Mouse (Mus musculus): Measurements from ENCODE around the gene H1foo.

Gene H1foo

DNA sequence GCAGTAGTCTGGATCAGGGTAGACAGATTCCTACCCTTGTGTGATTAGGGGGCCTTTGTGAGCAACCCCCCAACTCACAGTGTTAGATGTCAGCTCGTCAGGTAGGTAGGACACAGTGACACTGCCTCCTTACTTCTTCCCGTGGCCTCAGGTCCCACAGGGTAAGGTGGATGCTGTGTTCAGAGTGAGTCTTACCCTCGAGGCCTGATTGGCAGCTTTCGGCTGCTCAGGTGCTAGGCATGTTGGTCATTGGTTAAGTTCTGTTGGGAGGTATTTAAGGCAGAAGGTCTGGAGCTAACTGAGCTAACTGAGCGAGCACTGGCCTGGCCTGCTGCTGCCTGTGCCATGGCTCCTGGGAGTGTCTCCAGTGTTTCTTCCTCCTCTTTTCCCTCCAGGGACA lies at the start of gene H1foo:
TSS of gene H1foo (plus strand) at position 301 of the 400 bp plus-strand sequence.
- DNase-seq (ENCODE audit: low spot score in 2 of 2), result no peak

DNA sequence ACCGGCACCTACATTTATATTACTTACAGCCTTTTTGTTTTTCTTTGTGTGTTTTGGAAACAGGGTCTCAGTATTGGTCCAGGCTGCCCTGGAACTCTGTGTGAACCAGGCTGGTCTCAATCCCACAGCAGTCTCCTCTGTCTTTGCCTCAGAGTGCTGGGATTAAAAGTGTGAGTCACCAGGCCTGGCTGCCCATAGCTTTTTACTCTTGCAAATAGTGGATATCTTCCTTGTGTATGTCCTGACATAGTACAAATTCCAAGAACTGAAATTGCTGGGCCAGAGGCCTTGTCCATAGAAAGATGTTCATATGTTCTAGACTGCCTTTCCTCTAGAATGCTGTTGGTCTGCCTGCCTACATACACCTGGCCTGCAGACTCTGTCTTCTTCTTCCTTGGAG lies 48.4 kb upstream of the H1foo start:
- DNase-seq (ENCODE audit: low spot score in 2 of 2), result no peak

DNA sequence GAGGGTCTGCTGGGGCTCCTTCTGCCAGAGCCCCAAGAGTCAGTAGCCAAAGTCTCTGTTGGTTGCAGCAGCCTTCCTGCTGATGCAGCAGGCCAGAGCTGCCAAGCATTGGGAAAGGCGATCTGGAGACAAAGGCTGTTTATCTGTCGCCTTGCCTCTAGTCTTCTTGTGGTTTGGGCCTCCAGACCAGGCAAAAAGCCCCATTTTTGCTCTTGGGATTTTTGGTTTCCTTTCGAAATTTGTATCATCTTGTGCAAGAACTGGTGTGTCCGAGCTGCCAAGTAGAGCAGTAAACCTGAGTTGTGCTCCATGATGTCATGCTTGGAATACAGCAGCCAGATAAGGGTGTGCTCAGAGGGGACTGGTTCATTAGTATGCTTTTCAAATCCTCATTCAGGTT lies 47.6 kb upstream of the H1foo start:
- no peak for DNase-seq (ENCODE audit: low spot score in 2 of 2)

DNA sequence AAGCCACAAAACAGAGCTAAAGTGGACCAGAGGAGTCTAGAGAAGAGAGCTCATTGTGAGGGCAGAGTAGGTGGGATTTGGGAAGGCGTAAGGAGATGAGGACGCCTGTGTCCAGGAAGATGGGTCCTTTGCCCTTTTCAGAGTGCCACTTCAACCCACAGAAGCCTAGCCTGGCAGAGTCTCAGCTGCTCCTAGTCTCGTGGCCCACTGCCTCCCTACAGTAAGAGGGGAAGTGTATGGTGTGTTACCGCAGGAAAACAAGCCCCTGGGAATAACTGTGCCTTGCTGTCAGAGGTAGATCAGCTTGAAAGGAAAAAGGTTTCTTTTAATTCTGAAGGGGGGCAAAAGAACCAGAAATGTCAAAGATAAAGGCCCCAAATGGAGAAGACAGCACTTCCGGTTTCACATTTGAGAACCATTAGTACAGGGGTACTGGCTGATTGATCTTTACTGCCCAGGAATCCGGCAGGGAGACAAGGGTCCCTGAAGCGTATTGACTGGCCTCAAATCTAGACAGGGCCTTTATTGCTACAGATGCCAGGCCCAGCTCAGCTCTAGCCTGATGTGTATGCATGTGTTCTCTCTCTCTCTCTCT lies 46.7 kb upstream of the H1foo start:
- DNase-seq (ENCODE audit: low spot score in 2 of 2), result no peak

GRCm38 (mm10) chr6:115901062-115901461 lies 43.7 kb upstream of the H1foo start:
- DNase-seq (ENCODE audit: low spot score in 2 of 2), result peak; percentile 88

GRCm38 (mm10) chr6:115901489-115901931 lies 43.2 kb upstream of the H1foo start:
- no peak for DNase-seq (ENCODE audit: low spot score in 2 of 2)

DNA sequence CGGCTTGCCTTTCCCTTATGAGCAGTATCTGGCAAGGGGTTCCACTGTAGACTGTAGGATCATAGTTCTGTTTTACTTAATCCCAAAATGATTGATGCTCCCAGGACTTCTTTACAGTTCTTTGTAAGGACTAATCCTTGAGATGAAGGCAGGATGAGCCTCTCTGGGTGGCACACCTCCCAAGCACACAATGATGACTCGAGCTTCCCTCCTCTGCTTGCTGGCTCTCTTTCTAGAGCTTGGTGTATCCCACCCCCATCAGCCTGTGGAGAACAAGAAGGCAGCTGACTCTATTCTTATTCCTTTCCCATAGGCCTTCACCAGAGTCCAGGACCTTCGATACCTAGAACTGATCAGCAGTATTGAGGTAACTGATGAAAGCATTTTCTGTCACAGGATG lies 42.2 kb upstream of the H1foo start:
- DNase-seq (ENCODE audit: low spot score in 2 of 2), result no peak

DNA sequence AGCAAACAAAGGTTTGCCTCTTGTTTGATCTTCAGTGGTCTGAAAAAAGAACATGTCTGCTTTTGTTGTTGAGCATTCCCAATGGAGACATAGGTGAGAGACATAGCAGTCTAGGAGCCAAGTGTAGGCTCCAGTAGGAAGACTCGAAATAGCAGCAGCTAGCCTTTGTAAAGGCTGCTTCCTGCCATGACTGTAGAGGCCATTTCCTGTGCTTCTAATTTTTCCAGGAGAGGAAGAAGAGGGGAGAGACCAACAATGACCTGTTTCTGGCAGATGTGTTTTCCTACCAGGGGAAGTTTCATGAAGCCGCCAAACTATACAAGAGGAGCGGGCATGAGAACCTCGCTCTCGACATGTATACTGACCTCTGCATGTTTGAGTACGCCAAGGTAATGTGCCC lies 39.2 kb upstream of the H1foo start:
- DNase-seq (ENCODE audit: low spot score in 2 of 2), result no peak

- no peak for DNase-seq (ENCODE audit: low spot score in 2 of 2)
Measured at GRCm38 (mm10) chr6:115906455-115906854, 38.3 kb upstream of the H1foo start.

GRCm38 (mm10) chr6:115906871-115907270 lies 37.9 kb upstream of the H1foo start:
- DNase-seq (ENCODE audit: low spot score in 2 of 2), result no peak

GRCm38 (mm10) chr6:115908421-115908982 lies 36.2 kb upstream of the H1foo start:
- DNase-seq (ENCODE audit: low spot score in 2 of 2), result no peak

DNA sequence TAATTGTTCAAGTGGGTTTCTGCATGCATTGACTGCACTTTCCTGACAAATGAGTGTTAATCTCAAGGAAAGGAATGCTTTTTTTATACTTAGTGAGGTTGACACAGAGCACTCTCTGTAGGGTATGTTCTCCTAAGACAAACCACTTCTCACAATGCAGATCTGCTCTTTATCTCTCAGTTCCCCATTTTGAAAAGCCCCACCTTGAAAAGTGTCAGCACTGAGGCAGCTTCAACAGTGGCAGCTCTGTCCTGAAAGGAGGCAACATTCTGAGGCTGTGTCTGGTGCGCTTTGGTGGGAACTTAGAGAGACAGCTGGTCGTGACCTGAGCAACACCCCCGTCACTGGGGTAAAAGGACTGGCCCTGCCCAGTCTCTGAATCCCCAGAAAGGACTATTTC lies 35.7 kb upstream of the H1foo start:
- DNase-seq (ENCODE audit: low spot score in 2 of 2), result no peak

- DNase-seq (ENCODE audit: low spot score in 2 of 2), result no peak
Measured at GRCm38 (mm10) chr6:115909940-115910339, 34.8 kb upstream of the H1foo start.

DNA sequence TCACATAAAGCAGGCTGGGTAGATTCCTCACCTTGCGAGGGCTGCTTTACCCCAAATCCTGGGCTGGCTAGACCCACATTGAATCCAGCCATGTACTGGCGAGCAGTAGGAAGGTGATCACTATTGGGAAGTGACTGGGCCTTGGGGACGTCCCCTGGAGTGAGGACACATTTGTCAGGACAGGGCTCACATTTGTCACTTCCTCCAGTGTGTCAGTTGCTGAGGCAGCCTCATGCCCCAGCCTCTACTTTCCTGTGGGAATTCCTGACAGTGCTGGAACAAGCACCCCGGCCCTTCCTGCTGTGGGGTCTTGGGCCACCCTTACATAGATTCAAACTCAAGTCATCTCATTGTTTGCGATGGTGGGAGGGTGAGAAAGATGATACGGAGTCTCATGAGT lies 33.0 kb upstream of the H1foo start:
- no peak for DNase-seq (ENCODE audit: low spot score in 2 of 2)

- peak in 1 of 2 experiments; percentile 72 for DNase-seq (ENCODE audit: low spot score in 2 of 2)
Measured at GRCm38 (mm10) chr6:115913482-115913881, 31.3 kb upstream of the H1foo start.

DNA sequence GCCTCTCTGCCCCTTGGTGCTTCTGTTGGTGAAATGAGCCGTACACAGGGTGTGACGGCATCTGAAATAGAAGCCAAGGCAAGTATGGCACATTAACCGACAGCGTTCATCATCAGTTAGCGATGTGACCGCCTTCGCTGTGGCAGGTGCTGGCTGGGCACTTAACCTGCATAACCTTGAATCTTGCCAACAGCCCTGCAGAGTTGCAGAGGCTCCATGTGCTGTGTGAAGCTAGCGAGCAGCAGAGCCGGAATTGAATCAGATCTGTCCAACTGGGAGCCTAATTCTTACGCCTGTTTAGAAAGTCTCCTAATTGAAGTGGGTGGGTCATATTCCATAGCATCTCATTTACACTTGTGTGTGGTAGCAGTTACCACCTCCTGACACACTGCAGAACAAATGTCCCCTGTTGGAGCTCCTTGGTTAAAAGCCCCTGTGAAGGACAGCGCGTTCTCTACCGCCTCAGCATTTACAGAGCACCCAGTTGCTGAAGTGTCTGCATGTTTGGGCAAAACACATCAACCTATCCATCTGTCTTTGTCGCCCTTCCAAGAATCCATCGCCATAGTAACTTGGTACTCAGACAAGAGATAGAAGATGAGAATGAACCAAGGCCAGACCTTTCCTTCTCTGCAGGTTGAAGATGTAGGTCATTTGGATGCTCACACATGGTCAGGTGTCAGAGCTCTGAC lies 30.1 kb upstream of the H1foo start:
- peak; percentile 65 to 80 for DNase-seq (ENCODE audit: low spot score in 2 of 2)

GRCm38 (mm10) chr6:115915601-115916445 lies 28.9 kb upstream of the H1foo start:
- peak; percentile 62 to 79 for DNase-seq (ENCODE audit: low spot score in 2 of 2)

DNA sequence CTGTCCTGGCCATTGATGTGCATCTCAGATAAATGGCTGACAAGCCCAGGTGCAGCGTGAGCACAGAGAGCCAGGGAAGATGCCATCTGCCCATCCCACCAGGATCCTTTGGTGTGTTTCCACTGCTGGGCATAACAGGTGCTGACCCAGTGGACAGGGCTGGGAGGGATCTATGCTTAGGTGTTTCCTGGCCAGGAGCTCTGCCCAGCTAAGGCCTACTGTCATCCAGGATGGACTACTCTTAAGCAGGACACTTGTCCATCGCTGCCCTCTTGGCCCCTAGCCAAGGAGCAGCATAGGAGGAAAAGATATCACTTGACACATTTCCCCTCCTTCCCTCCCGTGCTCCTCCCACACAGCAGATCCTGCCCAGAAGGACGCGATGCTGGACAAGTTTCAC lies 28.1 kb upstream of the H1foo start:
- DNase-seq (ENCODE audit: low spot score in 2 of 2), result no peak

GRCm38 (mm10) chr6:115918615-115919014 lies 26.1 kb upstream of the H1foo start:
- DNase-seq (ENCODE audit: low spot score in 2 of 2), result no peak

DNA sequence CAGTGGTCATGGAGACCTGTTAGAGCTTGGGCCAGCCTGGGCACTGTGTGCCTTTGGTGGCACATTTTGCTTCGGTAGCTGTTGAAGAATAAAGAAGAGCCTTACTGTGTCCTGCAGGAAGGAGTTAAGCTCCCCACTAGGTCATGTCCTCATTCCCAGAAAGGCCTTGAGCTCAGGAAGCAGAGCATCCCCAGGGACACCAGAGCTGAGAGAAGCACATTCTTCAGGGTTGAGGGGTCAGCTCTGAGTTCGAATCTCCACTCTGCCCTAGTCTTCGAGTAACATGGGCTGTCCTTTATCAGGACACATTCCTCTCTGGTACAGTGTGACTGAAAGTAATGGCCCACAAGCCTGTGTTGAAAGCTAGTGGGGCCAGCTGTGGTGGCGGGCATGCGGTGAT lies 24.9 kb upstream of the H1foo start:
- no peak for DNase-seq (ENCODE audit: low spot score in 2 of 2)

DNA sequence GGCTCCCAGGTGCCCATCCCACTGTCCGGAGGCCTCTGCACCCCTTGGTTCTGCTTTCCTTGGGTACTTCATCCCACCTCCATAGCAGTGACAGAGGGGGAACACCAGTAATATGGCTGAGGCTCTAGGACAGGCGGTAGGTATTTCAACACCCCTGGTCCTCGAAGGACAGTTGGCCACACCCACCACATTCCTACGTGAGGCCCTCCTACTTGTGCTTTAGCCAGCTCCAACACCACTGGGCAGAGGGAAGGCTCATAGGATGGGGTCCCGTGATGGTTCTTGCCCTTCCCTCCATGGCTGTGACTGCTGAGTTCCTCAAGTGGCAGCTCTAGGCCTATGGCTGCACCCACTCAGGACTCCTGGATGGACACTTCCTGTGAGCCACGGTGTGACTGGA lies 19.9 kb upstream of the H1foo start:
- no peak for DNase-seq (ENCODE audit: low spot score in 2 of 2)

DNA sequence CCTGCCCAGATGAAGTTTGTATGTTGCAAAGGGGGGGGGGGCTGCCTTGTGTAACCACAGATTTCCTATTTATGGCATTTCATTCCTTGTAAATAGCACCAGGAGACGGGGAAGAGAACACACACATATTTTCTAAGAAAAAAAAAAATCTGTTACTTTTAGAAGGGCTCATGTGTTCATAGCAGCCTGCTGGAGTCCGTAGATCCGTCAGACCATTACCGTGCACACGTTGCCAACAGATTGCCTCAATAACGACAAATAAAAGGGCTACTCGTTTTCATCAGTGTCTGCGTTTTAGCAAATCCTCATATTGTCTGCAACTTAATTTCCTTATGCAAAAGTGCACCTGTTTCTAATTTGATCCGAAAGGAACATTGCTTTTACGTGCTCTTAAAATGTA lies 18.3 kb upstream of the H1foo start:
- no peak for DNase-seq (ENCODE audit: low spot score in 2 of 2)

All from right cerebral cortex, postnatal 10 days (tissue).